Mouse (Mus musculus): ENCODE measurements around the gene 2610507B11Rik. TPM values are rescaled to one million over a fixed set of nuclear protein-coding genes. Genes with fewer than 3 reads are reported as not detected.

Gene 2610507B11Rik
- total RNA-seq, 2 experiments from 2014 or later, result 104 to 108 TPM

- no peak for DNase-seq (ENCODE audit: low spot score in 2 of 2)
Observed at GRCm38 (mm10) chr11:78333992-78334391, 72.4 kb downstream of the 2610507B11Rik start.

GRCm38 (mm10) chr11:78337040-78337439 is 75.5 kb downstream of the 2610507B11Rik start:
- no peak for DNase-seq (ENCODE audit: low spot score in 2 of 2)

Other genes starting within 250 kb of the 2610507B11Rik start
- 1 to 10 TPM; 6.2 to 7.6 TPM for gene Dhrs13, start 229.5 kb upstream of the 2610507B11Rik start, total RNA-seq (2021)
- 10 to 100 TPM; 70.3 to 76.4 TPM for gene Flot2, start 223.8 kb upstream of the 2610507B11Rik start, total RNA-seq (2021)
- 10 to 100 TPM; 20.9 to 21.4 TPM for gene Eral1, start 181.4 kb upstream of the 2610507B11Rik start, total RNA-seq (2021)
- gene Fam222b, start 167.1 kb upstream of the 2610507B11Rik start, total RNA-seq (2021), result 10 to 100 TPM; 10.4 to 11.6 TPM
- gene Traf4, start 96.2 kb upstream of the 2610507B11Rik start, total RNA-seq (2021), result 10 to 100 TPM; 36.5 to 41.4 TPM
- gene Nek8, start 85.1 kb upstream of the 2610507B11Rik start, total RNA-seq (2021), result 1 to 10 TPM; 6.6 to 7.5 TPM
- gene Tlcd1, start 85.0 kb upstream of the 2610507B11Rik start, total RNA-seq (2021), result 10 to 100 TPM; 12.6 to 16.0 TPM
- 1,000 to 10,000 TPM; 1,488 to 1,617 TPM for gene Rpl23a, start 78.2 kb upstream of the 2610507B11Rik start, total RNA-seq (2021)
- 10 to 100 TPM; 43.9 to 45.7 TPM for gene Rab34, start 73.3 kb upstream of the 2610507B11Rik start, total RNA-seq (2021)
- 1 to 10 TPM; 1.9 to 2.4 TPM for gene Proca1, start 68.4 kb upstream of the 2610507B11Rik start, total RNA-seq (2021)
- 10 to 100 TPM; 59.4 to 64.3 TPM for gene Sdf2, start 16.0 kb upstream of the 2610507B11Rik start, total RNA-seq (2021)
- gene Supt6, start 15.8 kb upstream of the 2610507B11Rik start, total RNA-seq (2021), result 10 to 100 TPM; 45.1 to 49.0 TPM
- 1 to 10 TPM in 1 of 2 experiments, under 1 TPM in 1; 0.47 to 1.3 TPM for gene BC030499, start 29.1 kb downstream of the 2610507B11Rik start, total RNA-seq (2021)
- gene Spag5, start 39.8 kb downstream of the 2610507B11Rik start, total RNA-seq (2021), result 10 to 100 TPM; 14.6 to 16.1 TPM
- 1 to 10 TPM; 1.4 to 2.2 TPM for gene Aldoc, start 61.2 kb downstream of the 2610507B11Rik start, total RNA-seq (2021)
- 10 to 100 TPM; 30.5 to 33.2 TPM for gene Pigs, start 66.7 kb downstream of the 2610507B11Rik start, total RNA-seq (2021)
- 10 to 100 TPM; 20.4 to 26.7 TPM for gene Unc119, start 81.7 kb downstream of the 2610507B11Rik start, total RNA-seq (2021)
- gene Foxn1, start 124.8 kb downstream of the 2610507B11Rik start, total RNA-seq (2021), result not detected
- not detected for gene Slc13a2, start 160.5 kb downstream of the 2610507B11Rik start, total RNA-seq (2021)
- 1 to 10 TPM; 2.7 to 4.9 TPM for gene Slc46a1, start 203.9 kb downstream of the 2610507B11Rik start, total RNA-seq (2021)
- gene Sarm1, start 236.0 kb downstream of the 2610507B11Rik start, total RNA-seq (2021), result 1 to 10 TPM in 1 of 2 experiments, under 1 TPM in 1; 0.93 to 1.2 TPM
- gene Vtn, start 237.3 kb downstream of the 2610507B11Rik start, total RNA-seq (2021), result 10 to 100 TPM; 23.8 to 27.4 TPM
- gene Sebox, start 241.7 kb downstream of the 2610507B11Rik start, total RNA-seq (2021), result not detected